Mouse (Mus musculus): Measurements from ENCODE around the gene Gas7.

DNA sequence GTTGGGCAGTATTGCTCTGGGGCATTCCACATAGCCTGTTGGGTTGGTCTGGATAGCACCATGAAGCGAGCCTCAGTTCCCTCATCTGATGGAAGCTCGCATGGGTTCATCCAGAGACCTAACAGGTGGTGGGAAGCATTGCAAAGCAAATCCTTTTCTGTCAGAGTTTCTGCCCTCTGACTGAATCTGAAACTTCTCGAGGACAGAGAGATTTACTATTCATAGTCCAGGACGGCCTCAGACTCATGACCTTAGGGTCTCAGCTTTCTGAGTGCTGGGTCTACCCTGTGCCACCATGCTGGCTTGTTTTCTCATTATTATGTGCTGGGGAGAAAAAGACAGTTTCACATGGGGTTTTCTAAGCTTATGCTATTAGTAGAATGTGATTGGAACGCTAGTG, 122.2 kb downstream of the Gas7 start:
- TF ChIP-seq CTCF (IDR thresholded peaks at IDR 0.05; ENCODE audit: low read depth, low read length) (no peak), POLR2A (IDR thresholded peaks at IDR 0.05; ENCODE audit: extremely low read depth, insufficient read depth, low read length) (no peak)

All from liver, adult 2 months (tissue).